13 mouse cellular contexts compared by ENCODE assay signal in genomic region chr6:96843944-96844343, GRCm38 (mm10).
DNase-seq lines count a peak whose midpoint lies in the region; ATAC-seq and TF ChIP-seq lines count a peak whose summit lies in the region.
"Had no signal": no experiment of that assay in that cellular context is flagged by ENCODE, and none has a peak within 500 bp of the region (broad histone marks: within the 10 kb centered on the region; RNA-seq: fewer than 3 reads in every experiment).

No protein-coding gene starts in this region.

- no peaks in the 10 kb centered on the region for H3K79me2 ChIP-seq in liver, adult 2 months (ENCODE audit: control insufficient read depth, insufficient read depth, low read length)

- H3K27me3 ChIP-seq in liver, adult 2 months (ENCODE audit: control insufficient read depth, insufficient read depth, low read length) = no peaks in the 10 kb centered on the region
- H3K27me3 ChIP-seq in liver, embryonic 12.5 days (replicated peaks) = no peaks in the 10 kb centered on the region
- H3K27me3 ChIP-seq: heart, embryonic 12.5 days had no signal

- DNase-seq in embryo, embryonic 10 days (ENCODE audit: low spot score) = peak; percentile 24
- DNase-seq in embryo, embryonic 9.5 days (ENCODE audit: extremely low spot score) = no peak
- peak; percentile 7 for DNase-seq in liver, adult 2 months (ENCODE audit: extremely low read depth, low read depth, low spot score)
- DNase-seq in NIH3T3 (ENCODE audit: low read depth) = peak; percentile 20
- DNase-seq in induced T-regulatory cell, adult 2 months (ENCODE audit: low read depth) = peak; percentile 5
- DNase-seq in right cerebral cortex, postnatal 4 days = no peak
- no peak for DNase-seq in natural killer cell, adult 2 months (ENCODE audit: low spot score in 2 of 2)
- DNase-seq: adrenal gland, adult 8-10 months; cerebellum, adult 2 months; right cerebral cortex, postnatal 14 days had no signal

- no peaks in the 10 kb centered on the region for H3K36me3 ChIP-seq in liver, adult 2 months (ENCODE audit: control insufficient read depth, insufficient read depth, low read length)
- H3K36me3 ChIP-seq in liver, embryonic 12.5 days = no peaks in the 10 kb centered on the region
- H3K36me3 ChIP-seq: heart, embryonic 12.5 days had no signal

- no peaks in the 10 kb centered on the region for H3K9me3 ChIP-seq in liver, embryonic 12.5 days (replicated peaks)
- H3K9me3 ChIP-seq: heart, embryonic 12.5 days had no signal

- no peak overlapping the region for H3K27ac ChIP-seq in liver, adult 2 months (replicated peaks; ENCODE audit: insufficient read depth, low read depth, low read length)
- no peak overlapping the region for H3K27ac ChIP-seq in liver, embryonic 12.5 days

- TF ChIP-seq CTCF in liver, adult 2 months (IDR thresholded peaks at IDR 0.05; ENCODE audit: low read depth, low read length) = 0 out of 2 replicates have a peak, but pooled peaks have one; percentile 25

- no peak overlapping the region for H3K4me3 ChIP-seq in liver, adult 2 months (ENCODE audit: insufficient read depth, low read depth, low read length)
- no peak overlapping the region for H3K4me3 ChIP-seq in liver, embryonic 12.5 days
- H3K4me3 ChIP-seq: heart, embryonic 12.5 days had no signal

- no peak for TF ChIP-seq POLR2A in liver, adult 2 months (IDR thresholded peaks at IDR 0.05; ENCODE audit: extremely low read depth, insufficient read depth, low read length)

- no peak overlapping the region for H3K9ac ChIP-seq in liver, adult 2 months (ENCODE audit: low read depth, low read length)
- no peak overlapping the region for H3K9ac ChIP-seq in liver, embryonic 12.5 days
- H3K9ac ChIP-seq: heart, embryonic 12.5 days had no signal

- no peak overlapping the region for H3K4me2 ChIP-seq in liver, embryonic 12.5 days
- H3K4me2 ChIP-seq: heart, embryonic 12.5 days had no signal

- H3K4me1 ChIP-seq in liver, adult 2 months (ENCODE audit: control insufficient read depth, insufficient read depth, low read length) = no peaks in the 10 kb centered on the region
- H3K4me1 ChIP-seq in liver, embryonic 12.5 days = no peaks in the 10 kb centered on the region
- H3K4me1 ChIP-seq: heart, embryonic 12.5 days had no signal

- ATAC-seq in liver, embryonic 12.5 days = no peak
- ATAC-seq: inflammation-experienced regulatory T-cells, adult 6 months had no signal

- 34% methylated on average over 1 of the region's 1 CpGs for WGBS in liver, adult 2 months
- 14% methylated on average over 1 of the region's 1 CpGs for WGBS in liver, embryonic 12.5 days (ENCODE audit: insufficient replicate concordance)

Comparison
In these comparisons a context has a peak if more than half of its experiments do, and no peak if none do; other contexts are left out.
1. DNase-seq: peak in embryo, embryonic 10 days (single experiment), liver, adult 2 months (single experiment), NIH3T3 (single experiment) and induced T-regulatory cell, adult 2 months (single experiment); none in embryo, embryonic 9.5 days (single experiment), right cerebral cortex, postnatal 4 days (single experiment) and natural killer cell, adult 2 months (0 of 2).